Mouse (Mus musculus) heart, adult 2 months (tissue): Measurements from ENCODE around the gene Plekhm2. TPM values are rescaled to one million over a fixed set of nuclear protein-coding genes. Genes with fewer than 3 reads are reported as not detected.
A peak's percentile ranks its signal among the peaks of the same experiment; 100 is the strongest.

Source experiments
- DNase-seq, 2 experiments: peaks; one replicate each; pipeline ENCODE4 v3.0.0; 2021
- H3K27ac ChIP-seq: fragments of 200-600 bp; 2 replicates; pipeline ENCODE4 v1.8.1; 2022
- H3K27me3 ChIP-seq: fragments of 200-500 bp; 2 replicates; pipeline ENCODE4 v1.6.1; 2012; ENCODE audit warnings: mild to moderate bottlenecking, low read length, inconsistent platforms, mixed read lengths; ENCODE audit not compliant: control insufficient read depth, insufficient read depth
- H3K36me3 ChIP-seq: fragments of 200-500 bp; 2 replicates; pipeline ENCODE4 v1.6.1; 2012; ENCODE audit warnings: low read length, inconsistent platforms; ENCODE audit not compliant: control insufficient read depth, insufficient read depth
- H3K4me1 ChIP-seq: fragments of 200-500 bp; 2 replicates; pipeline ENCODE4 v1.6.1; 2011; ENCODE audit warnings: low read length; ENCODE audit not compliant: control insufficient read depth, insufficient read depth
- H3K4me3 ChIP-seq: fragments of 200-600 bp; 2 replicates; pipeline ENCODE4 v1.8.1; 2022
- H3K79me2 ChIP-seq: fragments of 200-500 bp; replicated peaks from 2 replicates; pipeline ENCODE4 v1.6.1; 2012; ENCODE audit warnings: mild to moderate bottlenecking, inconsistent platforms, low read length, moderate library complexity, mixed read lengths; ENCODE audit not compliant: control insufficient read depth, insufficient read depth
- H3K9ac ChIP-seq: fragments of 200-500 bp; 2 replicates; pipeline ENCODE4 v1.6.1; 2012; ENCODE audit warnings: low read depth, mild to moderate bottlenecking, control low read depth, inconsistent platforms, low read length, mixed read lengths
- CTCF ChIP-seq: fragments of 200-600 bp; IDR thresholded peaks from 2 replicates; pipeline ENCODE4 v1.8.1; 2022; ENCODE audit warnings: antibody characterized with exemption, mild to moderate bottlenecking, moderate library complexity
- EP300 ChIP-seq: fragments of 200-500 bp; IDR thresholded peaks from 2 replicates; pipeline ENCODE4 v1.6.1; 2011; ENCODE audit warnings: low read depth, low read length, control low read depth; ENCODE audit not compliant: insufficient read depth
- POLR2A ChIP-seq: fragments of 200-500 bp; IDR thresholded peaks from 2 replicates; pipeline ENCODE4 v1.6.1; 2011; ENCODE audit warnings: mild to moderate bottlenecking, low read depth, low read length, control low read depth; ENCODE audit not compliant: insufficient read depth
- WGBS: fragments of 180-500 bp; shearing (Covaris S2); methylation state at CpG from one replicate; pipeline ENCODE4 v1.1.7; 2018; 5-methylcytosine and 5-hydroxymethylcytosine counted together
- intact Hi-C: fragments of 180-260 bp; cut with DNase I; formaldehyde crosslinking; loops from one replicate; pipeline ENCODE4 v1.15.1; 2025
- polyA plus RNA-seq: library from polyadenylated mRNA; depleted of rRNA; stranded (reverse); fragments of >200 nt; gene quantifications from 2 replicates; pipeline ENCODE4 v1.2.3, GENCODE M21; 2012
- total RNA-seq, 2 experiments: library from RNA; stranded (reverse); gene quantifications; 2 replicates each; pipeline ENCODE4 v1.2.3; 2021

Gene Plekhm2
- total and polyA plus RNA-seq, 3 experiments: 95.2 to 126 (median 111) TPM

DNA sequence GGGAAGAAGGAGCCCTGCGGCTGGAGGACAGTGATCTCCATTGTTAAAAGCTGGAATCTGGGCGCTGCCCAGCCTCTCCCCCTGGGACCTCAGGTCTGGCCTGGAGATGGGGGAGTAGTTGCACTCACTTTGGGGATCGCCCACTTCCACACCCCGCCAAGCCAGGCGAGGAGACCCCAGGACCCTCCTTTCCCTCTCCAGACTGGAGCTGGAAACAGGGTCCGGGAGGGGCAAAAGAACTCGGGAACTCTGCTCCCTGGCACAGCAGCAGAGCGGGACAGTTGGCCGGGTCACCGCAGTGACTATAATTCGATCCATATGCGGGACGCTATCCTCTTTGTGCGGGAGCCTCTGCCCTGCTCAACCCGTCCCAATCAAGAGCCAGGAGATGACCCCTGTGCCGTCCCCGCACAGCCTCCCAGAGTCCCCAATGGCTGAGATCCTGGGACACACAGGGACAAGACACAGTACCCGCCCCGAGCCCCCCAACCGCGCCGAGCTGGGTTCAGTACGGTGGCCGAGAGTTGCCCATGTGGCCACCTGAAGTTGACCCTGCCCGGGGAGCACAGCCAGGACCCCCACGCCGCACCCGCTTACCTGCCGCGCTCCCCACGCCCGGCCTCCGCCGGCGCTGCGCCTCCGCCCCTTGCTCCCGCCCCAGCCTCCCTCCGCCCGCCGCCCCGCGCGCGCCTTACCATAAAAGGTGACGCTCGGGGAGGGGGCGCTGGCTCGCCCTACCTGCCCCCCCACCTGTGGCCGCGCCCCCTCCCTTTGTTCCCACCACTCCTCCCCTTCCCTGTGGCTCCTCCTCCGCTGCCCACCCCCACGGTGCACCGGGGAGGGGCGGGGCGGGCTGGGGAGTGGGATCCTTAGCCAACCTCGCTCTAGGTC, 65.2 kb downstream of the Plekhm2 start:
- TF ChIP-seq EP300 (no peak), POLR2A (peak; percentile 33; the same call in 1 of the 2 replicates)
- Histone ChIP-seq H3K36me3 (no peaks in the 10 kb centered on the region), H3K27ac (peak overlapping the region; percentile 92), H3K4me1 (peaks cover 27% of the 10 kb centered on the region), H3K79me2 (no peaks in the 10 kb centered on the region), H3K4me3 (peak overlapping the region; percentile 74), H3K9ac (peak overlapping the region; percentile 91), H3K27me3 (no peaks in the 10 kb centered on the region)
- peak; percentile 58 to 62 for DNase-seq
- intact Hi-C loops: loop anchor here (2.0 kb wide), 1 partner anchor 19 kb away; the partner anchor contains the start of gene Tmem82
- WGBS: 3% methylated on average over 48 of the region's 57 CpGs

DNA sequence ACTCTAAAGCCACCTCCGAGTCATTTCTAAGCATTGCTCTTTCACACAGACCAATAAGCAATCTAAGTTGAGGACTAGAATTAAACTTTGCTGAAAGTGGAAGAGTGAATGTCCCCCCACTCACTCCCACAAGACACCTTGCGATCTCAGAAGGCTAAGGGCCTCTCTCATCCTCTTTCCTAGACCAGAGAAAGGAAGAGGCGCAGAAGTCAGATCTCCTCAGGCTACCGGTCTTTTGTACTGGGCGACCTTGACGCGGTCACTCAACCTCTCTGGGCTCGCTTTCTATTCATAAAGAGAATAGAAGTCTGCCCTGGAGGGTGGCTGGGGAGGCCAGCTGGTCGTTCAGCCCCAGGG, 65.8 kb downstream of the Plekhm2 start:
- peak overlapping the region; percentile 91 for H3K9ac ChIP-seq
- no peaks in the 10 kb centered on the region for H3K36me3 ChIP-seq
- no peaks in the 10 kb centered on the region for H3K27me3 ChIP-seq
- peak overlapping the region; percentile 92 for H3K27ac ChIP-seq
- DNase-seq: no peak
- no peaks in the 10 kb centered on the region for H3K79me2 ChIP-seq
- peaks cover 21% of the 10 kb centered on the region for H3K4me1 ChIP-seq
- intact Hi-C loops: loop anchor here (2.0 kb wide), 1 partner anchor 20 kb away; the partner anchor contains the start of gene Tmem82
- no peak for TF ChIP-seq CTCF
- no peak for TF ChIP-seq POLR2A
- TF ChIP-seq EP300: no peak
- H3K4me3 ChIP-seq: peak overlapping the region; percentile 74
- 2% methylated on average over 9 of the region's 9 CpGs for WGBS

GRCm38 (mm10) chr4:141598199-141598893, 66.4 kb downstream of the Plekhm2 start:
- 3% methylated on average over 19 of the region's 19 CpGs for WGBS
- no peaks in the 10 kb centered on the region for H3K36me3 ChIP-seq
- H3K4me3 ChIP-seq: peak overlapping the region; percentile 74
- peak in 1 of 2 experiments; percentile 57 for DNase-seq
- H3K4me1 ChIP-seq: peaks cover 21% of the 10 kb centered on the region
- peak overlapping the region; percentile 91 for H3K9ac ChIP-seq
- intact Hi-C loops: loop anchor here (2.0 kb wide), 1 partner anchor 20 kb away; the partner anchor contains the start of gene Tmem82
- peak overlapping the region; percentile 92 for H3K27ac ChIP-seq
- no peaks in the 10 kb centered on the region for H3K27me3 ChIP-seq
- no peak for TF ChIP-seq POLR2A
- no peak for TF ChIP-seq CTCF
- 0 out of 2 replicates have a peak, but pooled peaks have one; percentile 12 for TF ChIP-seq EP300
- no peaks in the 10 kb centered on the region for H3K79me2 ChIP-seq

DNA sequence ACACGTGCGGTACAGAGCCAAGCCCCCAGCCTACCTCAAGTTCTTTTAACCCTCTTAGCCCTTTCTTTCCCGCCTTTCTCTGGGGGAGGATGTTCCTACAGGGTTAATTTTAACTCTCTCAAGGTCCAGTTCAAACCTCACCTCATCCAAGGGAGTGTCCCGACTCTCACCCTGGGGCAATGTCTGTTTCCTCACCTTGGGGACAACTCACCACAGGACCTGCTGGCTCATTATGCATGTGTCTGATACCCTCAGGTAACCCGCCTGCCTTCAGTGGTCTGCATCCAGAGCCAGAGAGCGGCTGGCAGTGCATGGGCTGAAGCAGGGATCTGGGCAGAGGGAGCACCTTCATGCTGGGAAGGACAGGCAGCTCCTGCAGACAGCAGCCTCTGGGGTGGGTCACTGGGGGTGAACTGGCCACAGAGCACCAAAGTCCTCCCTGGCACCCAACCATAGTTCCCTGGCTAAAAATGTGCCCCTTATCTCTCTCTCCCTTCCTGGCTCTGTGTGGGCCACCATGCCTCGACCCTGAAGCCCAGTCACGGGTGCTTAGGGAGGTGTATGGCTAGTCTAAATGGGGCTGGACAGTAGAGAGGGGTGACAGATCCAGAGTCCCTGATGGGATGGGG, 67.9 kb downstream of the Plekhm2 start:
- H3K4me1 ChIP-seq: peaks cover 9% of the 10 kb centered on the region
- H3K27ac ChIP-seq: peak overlapping the region; percentile 92
- H3K79me2 ChIP-seq: no peaks in the 10 kb centered on the region
- 61% methylated on average over 8 of the region's 8 CpGs for WGBS
- H3K4me3 ChIP-seq: no peak overlapping the region
- intact Hi-C loops: no loop called here
- H3K36me3 ChIP-seq: no peaks in the 10 kb centered on the region
- peak overlapping the region; percentile 37 for H3K9ac ChIP-seq
- TF ChIP-seq EP300: peak; percentile 64
- no peak for TF ChIP-seq CTCF
- TF ChIP-seq POLR2A: 0 out of 2 replicates have a peak, but pooled peaks have one; percentile 20
- peak in 1 of 2 experiments; percentile 79 for DNase-seq
- H3K27me3 ChIP-seq: no peaks in the 10 kb centered on the region

DNA sequence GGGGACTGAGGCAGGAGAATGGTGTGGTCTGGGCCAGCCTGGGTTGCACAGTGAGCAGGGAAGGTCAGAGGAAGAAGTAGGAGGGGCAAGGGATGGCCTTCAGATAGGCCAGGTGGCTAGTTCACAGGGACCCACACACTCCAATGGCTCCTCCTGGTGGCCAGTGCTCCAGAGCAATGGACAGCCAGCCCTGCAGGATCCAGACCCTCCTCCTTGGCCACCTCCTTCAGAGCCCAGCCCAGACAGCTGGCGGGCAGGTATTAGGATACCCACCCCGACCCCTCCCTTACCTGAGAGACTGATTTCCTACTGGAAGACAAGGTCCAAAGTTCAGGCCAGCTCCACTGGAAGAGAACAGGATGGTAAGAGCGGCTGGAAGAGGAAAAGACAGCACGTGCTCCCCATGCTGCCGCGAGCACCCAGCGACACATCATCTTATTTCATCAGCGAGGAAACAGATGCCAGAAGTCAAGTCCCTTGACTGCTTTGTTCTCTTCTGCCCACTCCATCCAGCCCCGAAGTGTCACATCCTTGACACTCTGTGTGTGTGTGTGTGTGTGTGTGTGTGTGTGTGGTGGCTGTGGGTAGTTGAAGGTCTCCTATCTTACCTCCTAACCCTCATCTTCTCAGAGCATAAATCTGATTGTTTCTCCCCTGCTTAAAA, 69.0 kb downstream of the Plekhm2 start:
- H3K9ac ChIP-seq: no peak overlapping the region
- 69% methylated on average over 9 of the region's 9 CpGs for WGBS
- intact Hi-C loops: no loop called here
- no peaks in the 10 kb centered on the region for H3K79me2 ChIP-seq
- H3K27ac ChIP-seq: no peak overlapping the region
- H3K27me3 ChIP-seq: no peaks in the 10 kb centered on the region
- peak; percentile 53 for TF ChIP-seq CTCF
- TF ChIP-seq POLR2A: no peak
- 0 out of 2 replicates have a peak, but pooled peaks have one; percentile 13 for TF ChIP-seq EP300
- H3K36me3 ChIP-seq: no peaks in the 10 kb centered on the region
- DNase-seq: peak in 1 of 2 experiments; percentile 28
- peaks cover 5% of the 10 kb centered on the region for H3K4me1 ChIP-seq
- H3K4me3 ChIP-seq: no peak overlapping the region
